Mouse (Mus musculus): ENCODE measurements at regions not wholly inside any gene's neighbourhood (a gene's known extent, or its start where the extent isn't known, plus 50 kb on each side); places are given as distances from the start of the nearest gene placed in this dataset.

DNA sequence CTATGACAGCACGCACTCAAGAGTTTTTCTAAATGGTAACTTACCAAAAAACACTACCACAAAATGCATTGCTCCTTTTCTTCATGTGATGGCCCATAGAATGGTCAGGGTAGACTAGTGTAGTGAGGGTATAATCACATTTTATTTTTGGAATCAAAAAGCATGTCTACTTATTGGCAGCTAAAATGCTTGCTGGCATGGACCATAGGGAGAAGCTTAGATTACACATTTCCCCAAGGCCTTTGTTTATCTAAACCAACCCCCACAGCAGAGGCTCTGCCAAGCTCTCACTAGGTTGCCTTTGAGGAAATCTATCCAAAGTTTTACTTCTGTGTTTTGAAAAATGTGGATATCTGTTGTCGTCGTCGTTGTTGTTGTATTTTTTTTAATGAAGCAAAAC is 235.3 kb upstream of the Rnaseh2b start:
- Histone ChIP-seq H3K27me3 (no peaks in the 10 kb centered on the region), H3K9ac (no peak overlapping the region), H3K4me3 (no peak overlapping the region), H3K4me2 (no peak overlapping the region), H3K36me3 (no peaks in the 10 kb centered on the region), H3K27ac (no peak overlapping the region), H3K4me1 (peaks cover 11% of the 10 kb centered on the region), H3K9me3 (0 out of 2 replicates have a peak, but pooled peaks cover 6% of the 10 kb centered on the region)
- 72% methylated on average over 4 of the region's 4 CpGs for WGBS
- no peak for ATAC-seq (ENCODE audit: insufficient number of reproducible peaks, low FRiP score, low TSS enrichment, low read depth)

DNA sequence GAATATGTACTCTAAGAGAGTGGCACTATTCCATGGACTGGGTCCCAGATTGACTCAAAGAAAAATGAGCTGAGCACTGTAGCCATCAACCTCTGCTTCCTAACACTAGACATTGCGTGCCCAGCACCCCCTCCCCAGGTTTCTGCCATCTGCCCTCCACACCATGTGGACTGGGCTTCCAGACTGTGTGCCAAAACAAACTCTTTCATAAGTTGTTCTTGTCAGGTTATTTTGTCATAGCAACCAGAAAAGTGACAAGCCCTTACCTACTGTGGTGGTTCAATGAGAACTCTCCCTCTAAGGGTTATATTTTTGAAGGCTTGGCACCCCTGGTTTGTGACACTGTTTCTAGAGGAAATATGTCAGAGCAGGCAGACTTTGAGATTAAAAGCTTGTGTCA is 234.3 kb upstream of the Rnaseh2b start:
- ATAC-seq (ENCODE audit: insufficient number of reproducible peaks, low FRiP score, low TSS enrichment, low read depth), result no peak
- Histone ChIP-seq H3K9me3 (0 out of 2 replicates have a peak, but pooled peaks cover 6% of the 10 kb centered on the region), H3K4me2 (no peak overlapping the region), H3K36me3 (no peaks in the 10 kb centered on the region), H3K9ac (no peak overlapping the region), H3K27me3 (no peaks in the 10 kb centered on the region), H3K27ac (no peak overlapping the region), H3K4me1 (peaks cover 4% of the 10 kb centered on the region), H3K4me3 (no peak overlapping the region)
- WGBS, result 90% methylated on average over 1 of the region's 1 CpGs

DNA sequence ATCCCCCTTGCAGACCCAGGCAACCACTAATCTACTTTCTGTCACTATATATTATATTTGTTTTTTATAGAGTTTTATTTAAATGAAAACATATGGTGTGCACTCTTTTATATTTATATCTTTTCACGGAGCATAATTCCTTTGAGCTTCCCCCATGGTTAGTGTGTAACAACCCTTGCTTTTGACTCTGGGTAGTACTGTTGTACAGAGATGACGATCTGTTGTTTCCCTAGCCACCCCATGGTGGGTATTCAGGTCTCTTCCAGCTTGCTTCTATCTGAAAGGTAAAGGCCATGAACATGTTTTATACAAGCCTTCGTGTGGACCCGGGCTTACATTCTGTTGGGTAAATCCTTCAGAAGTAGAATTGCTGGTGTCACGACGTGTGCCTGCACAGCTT is 221.2 kb upstream of the Rnaseh2b start:
- H3K27me3 ChIP-seq, result no peaks in the 10 kb centered on the region
- no peaks in the 10 kb centered on the region for H3K4me1 ChIP-seq
- no peaks in the 10 kb centered on the region for H3K9me3 ChIP-seq
- no peak overlapping the region for H3K27ac ChIP-seq
- 61% methylated on average over 6 of the region's 6 CpGs for WGBS
- H3K4me2 ChIP-seq, result no peak overlapping the region
- no peak overlapping the region for H3K4me3 ChIP-seq
- H3K9ac ChIP-seq, result no peak overlapping the region
- no peak for ATAC-seq (ENCODE audit: insufficient number of reproducible peaks, low FRiP score, low TSS enrichment, low read depth)
- H3K36me3 ChIP-seq, result no peaks in the 10 kb centered on the region

DNA sequence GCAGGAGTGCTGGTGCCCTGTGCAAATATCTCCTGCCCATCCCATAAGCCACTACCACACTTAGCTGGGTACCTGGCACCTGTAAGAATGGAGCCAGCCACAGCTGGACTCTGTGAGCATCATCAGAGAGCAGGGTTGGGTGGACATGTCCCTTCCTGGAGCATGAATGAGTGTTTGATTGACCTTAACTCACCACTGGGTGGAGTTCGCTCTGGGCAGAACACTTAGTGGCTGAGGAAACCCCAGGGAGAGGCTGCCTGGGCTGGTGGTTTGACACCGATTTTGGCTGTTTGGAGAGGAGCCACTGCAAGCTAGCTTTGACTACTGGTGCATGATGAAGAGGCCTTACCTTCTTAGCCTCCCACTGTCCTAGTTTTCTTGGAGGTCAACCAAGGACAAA is 208.3 kb upstream of the Rnaseh2b start:
- no peaks in the 10 kb centered on the region for H3K36me3 ChIP-seq
- H3K27ac ChIP-seq, result no peak overlapping the region
- no peaks in the 10 kb centered on the region for H3K4me1 ChIP-seq
- 65% methylated on average over 2 of the region's 2 CpGs for WGBS
- H3K4me3 ChIP-seq, result no peak overlapping the region
- H3K4me2 ChIP-seq, result no peak overlapping the region
- ATAC-seq (ENCODE audit: insufficient number of reproducible peaks, low FRiP score, low TSS enrichment, low read depth), result no peak
- no peaks in the 10 kb centered on the region for H3K27me3 ChIP-seq
- no peaks in the 10 kb centered on the region for H3K9me3 ChIP-seq
- no peak overlapping the region for H3K9ac ChIP-seq

DNA sequence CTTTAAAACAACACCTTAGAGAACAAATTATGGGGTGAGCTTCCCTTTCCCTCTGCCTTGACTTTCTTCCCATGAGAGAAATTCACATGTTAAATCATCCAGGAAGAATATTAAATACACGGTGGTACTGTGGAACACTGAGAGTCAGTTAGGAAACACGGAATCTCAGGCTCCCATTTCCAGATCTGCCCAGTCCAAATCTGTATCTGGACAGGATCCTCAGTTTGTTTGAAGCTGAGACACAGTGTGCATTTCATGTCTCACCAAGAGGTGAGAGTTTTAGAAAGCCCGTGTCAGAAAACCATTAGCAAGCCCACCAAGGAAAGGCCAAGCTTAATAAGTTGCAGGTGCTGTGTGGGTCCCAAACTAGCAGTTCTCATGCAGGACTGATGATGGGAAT is 204.2 kb upstream of the Rnaseh2b start:
- H3K27me3 ChIP-seq, result no peaks in the 10 kb centered on the region
- no peak overlapping the region for H3K4me2 ChIP-seq
- no peak for ATAC-seq (ENCODE audit: insufficient number of reproducible peaks, low FRiP score, low TSS enrichment, low read depth)
- H3K36me3 ChIP-seq, result no peaks in the 10 kb centered on the region
- no peak overlapping the region for H3K9ac ChIP-seq
- no peak overlapping the region for H3K4me3 ChIP-seq
- no peaks in the 10 kb centered on the region for H3K4me1 ChIP-seq
- H3K27ac ChIP-seq, result no peak overlapping the region
- no peaks in the 10 kb centered on the region for H3K9me3 ChIP-seq
- 38% methylated on average over 3 of the region's 3 CpGs for WGBS

DNA sequence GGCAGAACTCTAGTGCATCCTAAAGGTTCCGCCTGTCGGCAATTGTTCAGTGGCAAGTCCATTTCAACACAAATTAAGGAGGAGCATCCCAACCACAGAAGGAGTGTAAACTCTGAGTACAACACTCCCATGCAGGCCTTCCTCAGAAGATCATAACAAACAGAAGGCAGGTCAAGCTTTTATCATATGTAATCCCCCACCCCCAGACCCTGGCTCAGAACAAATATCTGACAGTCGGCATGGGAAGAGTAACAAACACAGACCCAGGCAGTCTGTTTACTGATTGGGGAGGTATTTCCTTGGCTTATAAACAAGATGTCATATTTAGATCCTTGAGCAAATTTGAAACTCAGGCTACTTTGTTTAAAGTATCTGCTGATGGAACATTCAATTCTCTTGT is 174.9 kb upstream of the Rnaseh2b start:
- no peak for ATAC-seq (ENCODE audit: insufficient number of reproducible peaks, low FRiP score, low TSS enrichment, low read depth)

DNA sequence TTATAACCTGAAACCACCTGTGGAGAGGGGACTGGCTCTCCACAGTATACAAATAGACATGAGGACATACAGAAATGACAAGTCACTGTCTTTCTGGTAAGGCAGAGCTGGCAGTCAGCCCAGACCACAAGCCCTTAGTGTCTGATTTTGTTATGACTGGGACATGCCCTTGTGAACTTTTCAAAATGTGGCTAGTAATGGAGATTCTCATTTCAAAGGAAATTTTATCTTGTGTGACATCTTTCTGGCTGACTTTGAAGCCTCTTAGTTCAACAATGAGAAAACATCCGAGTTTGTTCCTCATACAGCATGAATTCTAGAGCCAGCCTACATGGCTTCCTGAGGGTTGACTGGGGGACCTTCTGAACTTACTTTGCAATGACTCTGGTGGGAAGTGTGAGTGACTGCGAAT is 173.8 kb upstream of the Rnaseh2b start:
- no peaks in the 10 kb centered on the region for H3K36me3 ChIP-seq
- H3K27me3 ChIP-seq, result no peaks in the 10 kb centered on the region
- H3K4me2 ChIP-seq, result no peak overlapping the region
- no peak overlapping the region for H3K4me3 ChIP-seq
- no peak overlapping the region for H3K27ac ChIP-seq
- ATAC-seq (ENCODE audit: insufficient number of reproducible peaks, low FRiP score, low TSS enrichment, low read depth), result no peak
- H3K9me3 ChIP-seq, result no peaks in the 10 kb centered on the region
- no peak overlapping the region for H3K9ac ChIP-seq
- H3K4me1 ChIP-seq, result no peaks in the 10 kb centered on the region
- WGBS, result 43% methylated on average over 2 of the region's 2 CpGs

More for the DNA sequence above, 174.9 kb upstream of the Rnaseh2b start:
- Histone ChIP-seq H3K4me1 (no peaks in the 10 kb centered on the region), H3K27me3 (no peaks in the 10 kb centered on the region), H3K27ac (no peak overlapping the region), H3K4me3 (no peak overlapping the region), H3K9ac (no peak overlapping the region), H3K36me3 (no peaks in the 10 kb centered on the region), H3K4me2 (no peak overlapping the region), H3K9me3 (no peaks in the 10 kb centered on the region)
- 95% methylated on average over 3 of the region's 3 CpGs for WGBS

DNA sequence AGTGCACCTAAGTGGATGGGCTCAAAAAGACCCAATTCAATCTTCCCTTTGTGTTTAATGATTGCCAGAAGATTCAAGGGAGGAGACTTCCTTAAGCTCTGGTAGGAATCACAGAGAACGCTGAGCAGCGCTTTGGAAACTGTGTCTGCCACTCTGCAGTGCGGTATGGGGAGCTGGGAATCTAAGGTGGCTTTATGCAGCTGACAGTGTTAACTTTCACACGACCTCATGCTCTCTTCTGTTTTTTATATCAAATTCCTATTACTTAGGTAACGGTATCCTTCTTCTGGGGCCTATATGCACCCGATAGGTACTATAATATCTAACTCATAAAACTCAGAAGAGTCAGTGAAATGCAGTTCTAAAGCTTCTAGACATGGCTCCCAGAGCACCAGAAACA is 163.5 kb upstream of the Rnaseh2b start:
- Histone ChIP-seq H3K27me3 (no peaks in the 10 kb centered on the region), H3K9ac (no peak overlapping the region), H3K4me2 (no peak overlapping the region), H3K27ac (no peak overlapping the region), H3K36me3 (no peaks in the 10 kb centered on the region), H3K4me3 (no peak overlapping the region), H3K9me3 (no peaks in the 10 kb centered on the region), H3K4me1 (no peaks in the 10 kb centered on the region; the same call in 1 of the 2 replicates)
- ATAC-seq (ENCODE audit: insufficient number of reproducible peaks, low FRiP score, low TSS enrichment, low read depth), result no peak
- WGBS, result 48% methylated on average over 6 of the region's 6 CpGs

DNA sequence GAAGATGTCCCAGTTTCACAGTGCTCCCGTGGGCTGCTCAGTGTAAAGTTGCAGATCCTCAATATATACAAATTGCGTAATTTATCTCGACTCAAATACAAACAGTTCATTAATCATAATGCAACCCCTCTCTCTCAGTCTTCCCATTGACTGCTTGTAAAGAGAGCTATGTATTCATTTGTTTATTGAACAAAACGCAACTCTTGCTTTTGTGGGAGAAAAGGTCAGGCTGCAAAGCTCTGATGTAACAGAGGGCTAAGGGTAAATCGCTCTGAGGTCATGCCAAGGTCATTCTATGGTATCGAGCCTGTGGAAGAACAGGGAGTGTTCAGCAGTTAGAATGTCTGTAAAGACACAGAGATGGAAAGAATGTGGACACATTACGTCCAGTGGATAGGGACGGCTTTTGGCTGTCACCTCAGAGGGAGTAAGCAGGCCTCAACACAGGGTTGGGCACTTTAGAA is 160.0 kb upstream of the Rnaseh2b start:
- Histone ChIP-seq H3K4me2 (no peak overlapping the region), H3K36me3 (no peaks in the 10 kb centered on the region), H3K9ac (no peak overlapping the region), H3K4me1 (no peaks in the 10 kb centered on the region; the same call in 1 of the 2 replicates), H3K27me3 (no peaks in the 10 kb centered on the region), H3K27ac (no peak overlapping the region), H3K9me3 (no peaks in the 10 kb centered on the region), H3K4me3 (no peak overlapping the region)
- ATAC-seq (ENCODE audit: insufficient number of reproducible peaks, low FRiP score, low TSS enrichment, low read depth), result no peak
- 72% methylated on average over 8 of the region's 8 CpGs for WGBS

DNA sequence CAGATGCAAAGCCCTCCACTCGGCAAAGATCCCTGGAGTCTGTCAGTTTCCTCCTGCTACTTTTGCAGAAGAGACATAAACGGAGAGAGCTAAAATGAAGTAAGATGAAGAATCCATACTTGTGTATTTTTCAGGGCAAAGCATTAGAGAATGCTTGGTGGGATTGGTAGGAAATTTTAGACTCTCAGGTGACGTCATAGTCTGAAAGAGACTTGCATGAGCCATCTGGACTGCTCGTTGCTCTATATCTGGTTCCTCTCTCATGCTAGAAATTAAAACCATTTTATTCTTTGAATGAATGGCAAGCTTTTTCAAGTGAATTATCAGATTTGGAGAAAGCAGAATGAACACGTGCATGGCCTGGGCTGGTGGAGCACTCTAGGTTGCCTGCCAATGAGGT is 154.4 kb upstream of the Rnaseh2b start:
- no peak overlapping the region for H3K4me2 ChIP-seq
- H3K27me3 ChIP-seq, result no peaks in the 10 kb centered on the region
- H3K9me3 ChIP-seq, result no peaks in the 10 kb centered on the region
- no peak for ATAC-seq (ENCODE audit: insufficient number of reproducible peaks, low FRiP score, low TSS enrichment, low read depth)
- H3K4me1 ChIP-seq, result peaks cover 3% of the 10 kb centered on the region; the same call in 1 of the 2 replicates
- WGBS, result 53% methylated on average over 5 of the region's 5 CpGs
- H3K36me3 ChIP-seq, result no peaks in the 10 kb centered on the region
- H3K9ac ChIP-seq, result no peak overlapping the region
- H3K27ac ChIP-seq, result peak overlapping the region; percentile 43; the same call in 1 of the 2 replicates
- H3K4me3 ChIP-seq, result no peak overlapping the region

DNA sequence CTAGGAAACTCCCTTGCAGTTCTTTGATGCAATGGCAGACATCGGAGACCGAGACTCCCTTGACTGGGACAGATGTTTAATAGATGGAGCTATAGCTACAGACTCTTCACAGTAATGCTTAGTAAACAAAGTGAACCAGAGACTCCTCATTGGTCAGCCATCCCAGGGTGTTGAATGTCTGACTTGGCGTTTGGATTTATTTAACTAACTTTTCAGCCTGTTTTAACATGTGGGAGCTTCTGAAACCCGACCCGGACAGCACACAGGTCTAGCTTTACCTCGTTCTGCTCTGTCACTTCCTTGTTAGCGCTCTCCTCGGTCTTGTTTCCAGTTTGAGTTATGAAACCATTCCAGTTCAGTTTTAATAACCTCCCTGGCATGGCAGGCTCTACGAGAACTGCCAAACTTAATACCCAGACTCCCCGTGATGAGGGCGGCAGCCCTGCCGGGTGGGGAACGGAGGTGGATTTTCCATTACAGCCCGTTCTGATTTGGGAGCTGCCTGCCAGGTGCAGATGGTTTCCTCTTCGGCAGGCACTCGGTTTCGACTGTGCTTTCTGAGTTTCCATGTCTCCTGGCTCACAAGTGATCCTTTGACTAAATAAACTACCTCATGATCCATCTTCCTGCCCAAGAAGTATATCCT is 147.9 kb upstream of the Rnaseh2b start:
- Histone ChIP-seq H3K4me2 (peak overlapping the region; percentile 38), H3K4me3 (peak overlapping the region; percentile 21), H3K9ac (no peak overlapping the region), H3K4me1 (peaks cover 17% of the 10 kb centered on the region), H3K9me3 (no peaks in the 10 kb centered on the region), H3K27me3 (no peaks in the 10 kb centered on the region), H3K27ac (peak overlapping the region; percentile 84), H3K36me3 (no peaks in the 10 kb centered on the region)
- ATAC-seq (ENCODE audit: insufficient number of reproducible peaks, low FRiP score, low TSS enrichment, low read depth), result peak; percentile 87
- WGBS, result 16% methylated on average over 17 of the region's 17 CpGs

DNA sequence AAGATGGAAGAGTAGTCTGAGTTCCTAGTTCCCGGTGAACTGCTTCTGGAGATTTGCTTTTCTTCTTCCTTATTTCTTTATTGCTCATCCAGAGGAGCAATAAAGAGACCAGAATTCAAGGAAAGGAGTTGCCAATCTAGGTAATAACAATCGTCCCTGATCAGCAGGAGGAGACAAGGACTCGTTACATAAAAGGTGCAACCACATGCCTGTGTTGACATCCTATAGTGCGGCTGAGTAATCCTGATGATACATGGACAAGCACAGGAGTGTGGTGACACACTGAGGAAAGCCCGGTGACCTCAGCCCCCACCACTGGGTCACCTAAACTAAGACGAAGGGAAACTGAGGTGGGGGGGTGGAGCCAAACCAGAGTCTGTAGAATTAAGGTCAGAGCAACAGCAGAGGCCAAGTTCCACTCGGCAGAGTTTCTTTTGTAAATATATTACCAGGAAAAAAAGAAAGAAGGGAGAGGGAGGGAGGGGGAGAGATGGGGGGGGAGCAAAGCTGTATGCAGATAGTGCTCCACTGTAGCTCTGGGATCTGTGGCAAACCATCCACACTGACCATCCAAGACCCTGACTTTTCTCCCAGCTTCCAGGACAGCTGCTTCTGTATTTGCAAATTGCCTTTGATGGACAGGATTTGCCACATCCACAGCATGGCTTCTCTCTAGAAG is 135.2 kb upstream of the Rnaseh2b start:
- no peaks in the 10 kb centered on the region for H3K36me3 ChIP-seq
- no peaks in the 10 kb centered on the region for H3K27me3 ChIP-seq
- no peak overlapping the region for H3K9ac ChIP-seq
- H3K4me1 ChIP-seq, result peaks cover 10% of the 10 kb centered on the region
- H3K4me3 ChIP-seq, result no peak overlapping the region
- no peak for ATAC-seq (ENCODE audit: insufficient number of reproducible peaks, low FRiP score, low TSS enrichment, low read depth)
- H3K27ac ChIP-seq, result no peak overlapping the region
- 72% methylated on average over 7 of the region's 7 CpGs for WGBS
- H3K4me2 ChIP-seq, result no peak overlapping the region
- no peaks in the 10 kb centered on the region for H3K9me3 ChIP-seq

All from limb, embryonic 15.5 days (tissue).